Mouse (Mus musculus) limb, embryonic 11.5 days (tissue): ENCODE results near the gene Efcab11. TPM values are rescaled to one million over a fixed set of nuclear protein-coding genes. Genes with fewer than 3 reads are reported as not detected.

Source experiments
- ATAC-seq: fragments of 200-750 bp; cut with Nextera tagmentation; 2 replicates; pipeline ENCODE4 v1.8.0; 2017; ENCODE audit warnings: low read depth; ENCODE audit not compliant: insufficient number of reproducible peaks, low FRiP score, low TSS enrichment
- DNase-seq: peaks from one replicate; pipeline ENCODE4 v3.0.0-alpha.2; 2015; ENCODE audit warnings: low spot score
- H3K27ac ChIP-seq: fragments of 300-500 bp; sonication (generic); replicated peaks from 2 replicates; pipeline ENCODE4 v1.5.1; 2014; ENCODE audit warnings: low read depth, mild to moderate bottlenecking, low read length
- H3K27me3 ChIP-seq: fragments of 300-500 bp; sonication (generic); 2 replicates; pipeline ENCODE4 v1.6.1; 2014; ENCODE audit warnings: mild to moderate bottlenecking, low read length, mixed read lengths; ENCODE audit not compliant: control insufficient read depth, insufficient read depth
- H3K36me3 ChIP-seq: fragments of 300-500 bp; sonication (generic); 2 replicates; pipeline ENCODE4 v1.6.1; 2014; ENCODE audit warnings: mild to moderate bottlenecking, low read length, moderate library complexity, mixed read lengths; ENCODE audit not compliant: control insufficient read depth, insufficient read depth
- H3K4me1 ChIP-seq: fragments of 300-500 bp; sonication (generic); 2 replicates; pipeline ENCODE4 v1.6.1; 2014; ENCODE audit warnings: low read length, mixed read lengths; ENCODE audit not compliant: control insufficient read depth, insufficient read depth
- H3K4me2 ChIP-seq: fragments of 300-500 bp; sonication (generic); 2 replicates; pipeline ENCODE4 v1.6.1; 2014; ENCODE audit warnings: low read depth, mild to moderate bottlenecking, moderate library complexity; ENCODE audit not compliant: severe bottlenecking
- H3K4me3 ChIP-seq: fragments of 300-500 bp; sonication (generic); 2 replicates; pipeline ENCODE4 v1.5.1; 2014; ENCODE audit warnings: low read depth, low read length
- H3K9ac ChIP-seq: fragments of 300-500 bp; sonication (generic); 2 replicates; pipeline ENCODE4 v1.6.1; 2014; ENCODE audit warnings: mild to moderate bottlenecking, low read length
- H3K9me3 ChIP-seq: fragments of 300-500 bp; sonication (generic); 2 replicates; pipeline ENCODE4 v1.6.1; 2016; ENCODE audit warnings: low read length; ENCODE audit not compliant: control insufficient read depth
- WGBS: fragments of 180-500 bp; shearing (Covaris S2); extraction: QIAGEN DNeasy Blood & Tissue Kit; methylation state at CpG from one replicate; pipeline ENCODE4 v1.1.7; 2014; 5-methylcytosine and 5-hydroxymethylcytosine counted together
- polyA plus RNA-seq: library from polyadenylated mRNA; unstranded; fragments of >200 nt; fragmentation: Nextera tagmentation; extraction: Ambion mirVana; gene quantifications from 2 replicates; pipeline ENCODE4 v1.2.1, GENCODE M21; 2014

Gene Efcab11
- polyA plus RNA-seq = 21.3 and 22.4 TPM in 2 replicates

DNA sequence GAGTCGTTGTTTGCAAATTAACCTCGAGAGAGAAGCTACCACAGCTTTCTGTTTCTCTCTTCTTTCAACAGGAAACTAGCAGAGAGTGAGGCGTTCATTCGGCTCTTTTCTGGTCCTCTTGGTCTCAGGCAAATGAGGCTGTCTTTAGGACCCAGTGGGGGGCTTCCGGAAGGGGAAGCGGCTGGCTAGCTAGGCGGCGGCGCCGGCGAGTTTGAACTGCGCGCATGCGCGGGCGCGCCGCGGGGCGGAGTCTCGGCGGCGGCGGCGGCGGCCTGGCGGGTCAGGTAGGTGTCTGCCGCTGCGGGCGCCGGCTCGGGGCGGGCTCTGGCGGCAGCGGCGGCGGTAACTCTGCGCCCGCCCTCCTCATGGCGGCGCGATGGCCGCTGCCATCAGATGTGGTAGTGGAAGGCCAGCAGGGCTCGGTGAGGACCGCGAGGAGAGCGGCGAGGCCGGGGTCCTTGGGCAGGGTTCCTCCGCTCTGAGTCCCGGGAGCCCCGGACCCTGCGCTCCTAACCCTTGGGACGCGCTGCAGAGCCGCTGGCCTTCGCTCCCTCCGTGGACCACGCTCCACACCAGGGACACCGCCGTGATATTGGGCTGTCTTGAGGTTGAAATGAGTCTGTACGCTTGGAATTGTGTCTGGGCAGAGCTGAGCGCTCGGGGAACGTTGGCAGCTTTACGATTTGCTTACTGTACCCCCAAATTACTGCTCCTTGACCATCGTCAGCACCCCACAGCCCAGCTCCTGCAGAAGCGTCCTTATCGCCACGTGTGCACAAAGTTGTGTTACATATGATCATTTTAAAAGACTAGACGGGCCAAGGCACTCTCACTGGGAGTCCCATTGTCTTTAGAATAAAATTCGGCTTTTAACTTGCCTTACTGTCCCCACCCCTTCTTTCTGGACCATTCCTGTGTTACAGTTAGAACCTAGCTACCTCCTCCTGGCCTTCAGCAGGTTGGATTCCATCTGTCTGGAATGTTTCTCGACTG, at the start of gene Efcab11, which contains the start of gene Tdp1:
Efcab11 (minus strand) TSS at position 171 of the 993 bp plus-strand sequence.
Tdp1 (plus strand) TSS at position 249 of the 993 bp plus-strand sequence.
- peak within 1 kb of the TSS; percentile 92 for H3K9ac ChIP-seq
- WGBS = under 1% methylated on average over 64 of the region's 73 CpGs
- H3K4me3 ChIP-seq = peak within 1 kb of the TSS; percentile 83
- H3K4me2 ChIP-seq = peak within 1 kb of the TSS; percentile 64
- H3K36me3 ChIP-seq = no peaks in the 10 kb centered on the region
- H3K4me1 ChIP-seq = peaks cover 8% of the 10 kb centered on the region; the same call in 1 of the 2 replicates
- ATAC-seq = peak; percentile 89
- H3K27ac ChIP-seq = peak within 1 kb of the TSS; percentile 65; the same call in 1 of the 2 replicates
- no peaks in the 10 kb centered on the region for H3K27me3 ChIP-seq
- DNase-seq = peak; percentile 95
- no peaks in the 10 kb centered on the region for H3K9me3 ChIP-seq

DNA sequence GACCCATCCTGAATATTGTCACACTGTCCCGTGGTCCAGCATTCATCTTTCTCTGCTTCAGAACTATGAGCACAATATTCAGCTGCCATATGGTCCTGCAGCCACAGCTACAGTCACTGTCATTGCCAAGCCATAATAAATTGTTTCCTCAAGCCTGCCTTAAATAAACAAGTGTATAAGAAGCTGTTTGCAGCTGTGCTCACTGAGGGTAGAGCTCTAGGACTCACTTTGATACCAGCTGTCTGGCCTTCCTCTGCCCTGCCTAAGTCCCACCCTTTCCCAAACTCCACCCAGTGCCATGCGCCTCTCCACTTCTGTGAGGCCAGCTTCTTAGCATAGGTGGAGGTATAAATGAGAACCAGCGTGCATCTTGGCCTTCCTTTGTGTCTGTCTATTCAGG, 49.4 kb upstream of the Efcab11 start:
- H3K9ac ChIP-seq = no peak overlapping the region
- ATAC-seq (no peak), DNase-seq (no peak)
- H3K36me3 ChIP-seq = no peaks in the 10 kb centered on the region
- H3K27me3 ChIP-seq = no peaks in the 10 kb centered on the region
- H3K4me1 ChIP-seq = no peaks in the 10 kb centered on the region
- no peak overlapping the region for H3K4me2 ChIP-seq
- H3K9me3 ChIP-seq = no peaks in the 10 kb centered on the region
- H3K27ac ChIP-seq = no peak overlapping the region
- 90% methylated on average over 3 of the region's 3 CpGs for WGBS
- no peak overlapping the region for H3K4me3 ChIP-seq

DNA sequence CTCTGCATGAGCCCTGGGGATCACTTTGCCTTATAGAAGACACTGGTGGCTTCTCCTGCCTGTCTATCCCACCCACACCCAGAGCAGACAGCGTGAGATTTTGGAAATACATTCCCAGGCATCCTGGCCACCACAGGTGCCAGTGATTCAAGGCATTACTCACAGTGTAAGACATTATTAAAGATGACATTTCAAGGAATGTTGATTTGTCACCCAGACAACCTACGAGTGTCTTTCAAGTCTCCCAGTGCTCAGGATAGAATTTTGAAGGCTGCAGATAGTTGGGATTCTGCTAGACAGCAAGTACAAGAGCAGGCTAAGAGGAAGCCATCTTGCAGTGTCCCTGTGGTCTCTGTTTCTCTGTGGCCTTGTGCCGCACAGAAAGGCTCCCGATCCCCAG, 48.0 kb upstream of the Efcab11 start:
- no peaks in the 10 kb centered on the region for H3K4me1 ChIP-seq
- H3K27me3 ChIP-seq = no peaks in the 10 kb centered on the region
- ATAC-seq (no peak), DNase-seq (no peak)
- H3K9me3 ChIP-seq = no peaks in the 10 kb centered on the region
- WGBS = 88% methylated on average over 4 of the region's 4 CpGs
- H3K4me3 ChIP-seq = no peak overlapping the region
- no peak overlapping the region for H3K4me2 ChIP-seq
- no peak overlapping the region for H3K27ac ChIP-seq
- no peaks in the 10 kb centered on the region; the same call in 1 of the 2 replicates for H3K36me3 ChIP-seq
- no peak overlapping the region for H3K9ac ChIP-seq

DNA sequence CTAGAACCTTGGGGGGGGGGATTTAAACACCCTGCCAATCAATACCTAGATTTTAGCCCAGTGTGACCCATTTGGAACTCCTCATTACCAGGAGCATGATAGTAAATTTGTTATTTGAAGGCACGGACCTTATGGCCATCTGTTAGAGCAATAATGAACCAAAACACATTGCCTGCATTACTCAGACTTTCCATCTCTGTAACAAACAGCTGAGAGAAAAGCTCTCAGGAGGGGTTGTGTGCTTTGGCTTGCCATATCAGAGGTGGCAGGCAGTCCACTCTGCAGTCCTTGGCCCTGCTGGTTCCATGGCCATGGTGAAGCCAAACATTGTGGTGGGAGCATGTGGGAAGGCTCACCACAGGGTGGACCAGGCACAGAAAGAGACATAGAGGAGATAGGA, 44.9 kb upstream of the Efcab11 start:
- DNase-seq (no peak), ATAC-seq (no peak)
- Histone ChIP-seq H3K4me3 (no peak overlapping the region), H3K9ac (no peak overlapping the region), H3K27me3 (no peaks in the 10 kb centered on the region), H3K27ac (no peak overlapping the region), H3K4me1 (no peaks in the 10 kb centered on the region), H3K9me3 (no peaks in the 10 kb centered on the region), H3K36me3 (no peaks in the 10 kb centered on the region; the same call in 1 of the 2 replicates), H3K4me2 (no peak overlapping the region)
- 77% methylated on average over 1 of the region's 1 CpGs for WGBS

DNA sequence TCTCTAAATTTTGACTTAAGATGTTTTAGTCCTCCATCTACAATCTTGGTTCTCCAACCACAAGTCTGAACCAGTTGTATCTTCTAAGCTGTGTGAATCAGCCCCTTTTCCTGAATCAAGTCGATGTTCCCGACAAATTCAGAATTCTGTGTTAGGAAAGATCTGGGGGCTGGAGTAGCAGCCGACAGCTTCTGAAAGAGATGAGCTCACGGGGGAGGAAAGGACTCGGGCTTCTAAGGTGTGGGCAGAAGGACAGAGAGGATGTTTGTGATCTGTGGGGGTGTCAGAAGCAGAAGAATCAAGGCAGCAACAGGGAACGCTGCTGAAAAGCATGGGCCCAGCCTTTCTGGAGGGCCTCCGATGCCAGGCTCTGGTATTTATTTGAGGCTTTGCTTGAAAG, 44.1 kb upstream of the Efcab11 start:
- H3K4me2 ChIP-seq = no peak overlapping the region
- H3K27ac ChIP-seq = no peak overlapping the region
- no peaks in the 10 kb centered on the region for H3K9me3 ChIP-seq
- H3K9ac ChIP-seq = no peak overlapping the region
- DNase-seq = no peak
- WGBS = 92% methylated on average over 7 of the region's 7 CpGs
- H3K27me3 ChIP-seq = no peaks in the 10 kb centered on the region
- H3K36me3 ChIP-seq = no peaks in the 10 kb centered on the region; the same call in 1 of the 2 replicates
- H3K4me3 ChIP-seq = no peak overlapping the region
- ATAC-seq = no peak
- H3K4me1 ChIP-seq = no peaks in the 10 kb centered on the region

DNA sequence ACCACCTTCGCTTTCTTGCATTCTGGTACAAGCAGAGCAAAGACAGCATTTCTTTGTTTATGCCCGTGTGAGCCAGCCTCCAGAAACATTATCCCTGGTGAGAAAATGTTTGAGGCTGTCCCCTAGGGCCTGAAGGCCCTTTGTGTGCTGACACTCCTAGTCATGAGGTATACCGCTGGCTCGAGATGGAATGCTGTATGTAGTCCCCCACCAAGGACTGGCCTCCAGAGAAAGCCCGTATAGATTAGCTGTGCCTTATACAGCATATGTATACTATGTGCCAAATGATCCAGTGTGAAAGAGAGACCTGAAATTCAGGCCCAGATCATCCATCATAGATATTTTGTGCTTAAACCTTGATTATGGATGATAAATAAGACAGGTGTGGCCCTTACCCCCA, 39.5 kb upstream of the Efcab11 start:
- H3K9ac ChIP-seq = no peak overlapping the region
- no peak overlapping the region for H3K4me2 ChIP-seq
- no peaks in the 10 kb centered on the region; the same call in 1 of the 2 replicates for H3K36me3 ChIP-seq
- no peak overlapping the region for H3K27ac ChIP-seq
- H3K9me3 ChIP-seq = no peaks in the 10 kb centered on the region
- WGBS = 90% methylated on average over 5 of the region's 5 CpGs
- H3K4me1 ChIP-seq = no peaks in the 10 kb centered on the region
- no peak overlapping the region for H3K4me3 ChIP-seq
- no peak for DNase-seq
- H3K27me3 ChIP-seq = no peaks in the 10 kb centered on the region
- ATAC-seq = no peak

DNA sequence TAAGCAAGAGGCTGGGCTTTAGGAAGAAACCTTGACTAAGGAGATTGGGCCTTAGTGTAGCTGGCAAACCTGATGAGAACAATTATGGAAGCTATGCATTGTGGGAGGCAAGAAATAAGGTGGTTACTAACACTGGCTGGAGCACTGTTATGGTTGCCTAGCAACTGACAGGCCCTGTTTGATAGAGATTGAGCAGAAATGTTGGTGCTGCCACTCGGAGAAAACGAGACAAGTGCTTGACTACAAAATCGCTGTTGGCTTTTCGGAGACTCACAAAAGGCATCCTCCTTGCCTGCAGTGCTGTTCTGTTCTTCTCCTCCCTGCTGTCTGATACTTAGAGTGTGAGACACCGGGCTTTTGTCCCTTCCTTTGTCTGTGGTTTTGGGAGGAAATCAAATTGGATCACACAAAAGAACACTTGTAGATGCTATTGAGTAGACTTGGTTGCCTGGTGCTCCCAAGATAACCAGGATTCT, 38.9 kb upstream of the Efcab11 start:
- WGBS = 78% methylated on average over 5 of the region's 5 CpGs
- DNase-seq (no peak), ATAC-seq (no peak)
- no peaks in the 10 kb centered on the region for H3K9me3 ChIP-seq
- H3K4me1 ChIP-seq = no peaks in the 10 kb centered on the region
- H3K4me3 ChIP-seq = no peak overlapping the region
- no peak overlapping the region for H3K9ac ChIP-seq
- no peaks in the 10 kb centered on the region for H3K27me3 ChIP-seq
- no peak overlapping the region for H3K27ac ChIP-seq
- no peak overlapping the region for H3K4me2 ChIP-seq
- no peaks in the 10 kb centered on the region; the same call in 1 of the 2 replicates for H3K36me3 ChIP-seq

DNA sequence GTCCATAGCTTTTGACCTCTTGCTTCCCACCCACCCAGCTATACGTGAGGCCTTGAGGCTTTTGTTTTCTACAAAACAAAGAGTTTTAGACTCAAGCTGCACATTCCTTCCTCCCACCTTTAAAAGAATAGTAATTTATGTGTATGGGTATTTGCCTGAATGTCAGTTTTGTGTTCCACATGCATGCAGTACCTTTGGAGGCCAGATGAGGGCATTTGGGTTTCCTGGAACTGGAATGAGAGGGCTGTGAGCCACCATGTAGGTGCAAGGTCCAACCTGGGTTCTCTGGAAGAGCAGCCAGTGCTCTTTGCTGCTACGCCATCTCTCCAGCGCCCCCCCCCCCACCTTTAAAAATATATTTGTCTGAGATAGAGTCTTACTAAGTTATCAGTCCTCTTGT, 36.8 kb upstream of the Efcab11 start:
- Histone ChIP-seq H3K9me3 (no peaks in the 10 kb centered on the region), H3K9ac (no peak overlapping the region), H3K4me1 (no peaks in the 10 kb centered on the region), H3K36me3 (peaks cover 2% of the 10 kb centered on the region; the same call in 1 of the 2 replicates), H3K27me3 (no peaks in the 10 kb centered on the region), H3K4me2 (no peak overlapping the region), H3K4me3 (no peak overlapping the region), H3K27ac (no peak overlapping the region)
- no peak for ATAC-seq
- DNase-seq = no peak
- WGBS = 84% methylated on average over 3 of the region's 3 CpGs
